Mouse (Mus musculus): Measurements from ENCODE around the gene Trim50. TPM values are rescaled to one million over a fixed set of nuclear protein-coding genes. Genes with fewer than 3 reads are reported as not detected.

Gene Trim50
- not detected in 2 replicates for polyA plus RNA-seq (2015; fragmentation: Nextera tagmentation; extraction: Ambion mirVana)

DNA sequence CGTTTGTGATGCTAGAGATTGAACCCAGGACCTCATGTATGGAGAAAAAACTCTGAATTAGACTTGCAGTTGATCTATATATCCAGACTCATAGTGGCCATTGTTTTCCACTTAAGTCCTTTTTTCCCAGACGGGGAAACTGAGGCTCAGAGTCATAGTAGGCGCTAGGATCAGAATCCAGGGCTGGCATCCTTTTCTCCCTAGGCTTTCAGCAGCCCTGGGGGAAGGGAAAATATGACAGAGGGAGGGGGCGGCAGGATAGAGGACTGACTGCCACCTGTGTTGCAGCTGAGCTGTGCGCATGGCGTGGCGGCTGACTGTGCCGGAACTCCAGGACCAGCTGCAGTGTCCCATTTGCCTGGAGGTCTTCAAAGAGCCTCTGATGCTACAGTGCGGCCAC lies at the start of gene Trim50:
TSS of gene Trim50 (plus strand) at position 301 of the 400 bp plus-strand sequence.
- WGBS (ENCODE audit: insufficient replicate concordance) = 50% methylated on average over 9 of the region's 9 CpGs
- H3K27me3 ChIP-seq = peaks cover 14% of the 10 kb centered on the region
- H3K9me3 ChIP-seq (replicated peaks) = no peaks in the 10 kb centered on the region
- no peak for ATAC-seq (ENCODE audit: insufficient read depth)
- no peaks in the 10 kb centered on the region for H3K36me3 ChIP-seq (replicated peaks)
- H3K9ac ChIP-seq = no peak within 1 kb of the TSS
- no peak within 1 kb of the TSS for H3K4me2 ChIP-seq
- no peaks in the 10 kb centered on the region; the same call in 1 of the 2 replicates for H3K4me1 ChIP-seq (replicated peaks)
- H3K4me3 ChIP-seq (replicated peaks) = no peak within 1 kb of the TSS
- no peak within 1 kb of the TSS for H3K27ac ChIP-seq (replicated peaks)

- Histone ChIP-seq H3K4me1 (replicated peaks) (no peaks in the 10 kb centered on the region), H3K36me3 (replicated peaks) (no peaks in the 10 kb centered on the region), H3K4me2 (no peak overlapping the region), H3K27ac (replicated peaks) (no peak overlapping the region), H3K9me3 (replicated peaks) (no peaks in the 10 kb centered on the region), H3K9ac (no peak overlapping the region), H3K27me3 (peaks cover 7% of the 10 kb centered on the region; the same call in 1 of the 2 replicates), H3K4me3 (replicated peaks) (no peak overlapping the region)
- WGBS (ENCODE audit: insufficient replicate concordance) = 27% methylated on average over 10 of the region's 10 CpGs
- ATAC-seq (ENCODE audit: insufficient read depth) = no peak
Measured at GRCm38 (mm10) chr5:135306321-135306965, 46.7 kb upstream of the Trim50 start.

GRCm38 (mm10) chr5:135316177-135316576 lies 36.9 kb upstream of the Trim50 start:
- WGBS (ENCODE audit: insufficient replicate concordance) = 66% methylated on average over 3 of the region's 3 CpGs
- Histone ChIP-seq H3K36me3 (replicated peaks) (no peaks in the 10 kb centered on the region), H3K9me3 (replicated peaks) (no peaks in the 10 kb centered on the region), H3K4me1 (replicated peaks) (no peaks in the 10 kb centered on the region), H3K27ac (replicated peaks) (no peak overlapping the region), H3K9ac (no peak overlapping the region), H3K27me3 (no peaks in the 10 kb centered on the region), H3K4me3 (replicated peaks) (no peak overlapping the region), H3K4me2 (no peak overlapping the region)
- ATAC-seq (ENCODE audit: insufficient read depth) = no peak

DNA sequence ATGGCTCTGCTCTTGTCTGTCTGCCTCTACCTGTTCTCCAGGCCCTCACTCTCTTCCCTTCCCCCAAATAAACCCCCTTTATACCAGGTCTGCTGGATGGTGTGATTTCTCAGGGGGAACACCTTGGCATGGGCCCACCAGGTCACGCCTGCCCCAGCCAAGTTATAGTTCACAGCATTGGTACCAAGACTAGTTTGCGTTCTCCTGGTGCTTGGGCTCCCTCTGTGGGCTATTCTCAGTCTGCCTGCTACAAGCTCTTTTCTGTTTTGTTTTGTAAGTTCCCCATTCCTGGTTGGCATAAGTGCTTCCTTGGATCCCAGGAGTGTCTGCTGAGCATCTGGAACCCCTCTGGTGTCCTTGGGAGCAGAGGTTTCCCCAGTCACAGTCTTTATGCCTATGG lies 33.2 kb upstream of the Trim50 start:
- ATAC-seq (ENCODE audit: insufficient read depth) = no peak
- Histone ChIP-seq H3K9ac (no peak overlapping the region), H3K27me3 (no peaks in the 10 kb centered on the region), H3K27ac (replicated peaks) (no peak overlapping the region), H3K36me3 (replicated peaks) (no peaks in the 10 kb centered on the region), H3K9me3 (replicated peaks) (no peaks in the 10 kb centered on the region), H3K4me2 (no peak overlapping the region), H3K4me1 (replicated peaks) (no peaks in the 10 kb centered on the region), H3K4me3 (replicated peaks) (no peak overlapping the region)
- WGBS (ENCODE audit: insufficient replicate concordance) = 53% methylated on average over 2 of the region's 2 CpGs

- H3K36me3 ChIP-seq (replicated peaks) = no peaks in the 10 kb centered on the region
- no peak overlapping the region for H3K4me2 ChIP-seq
- no peak for ATAC-seq (ENCODE audit: insufficient read depth)
- 67% methylated on average over 1 of the region's 1 CpGs for WGBS (ENCODE audit: insufficient replicate concordance)
- no peak overlapping the region for H3K4me3 ChIP-seq (replicated peaks)
- H3K9me3 ChIP-seq (replicated peaks) = no peaks in the 10 kb centered on the region
- H3K27ac ChIP-seq (replicated peaks) = no peak overlapping the region
- H3K27me3 ChIP-seq = no peaks in the 10 kb centered on the region
- H3K9ac ChIP-seq = no peak overlapping the region
- H3K4me1 ChIP-seq (replicated peaks) = no peaks in the 10 kb centered on the region
Measured at GRCm38 (mm10) chr5:135322197-135322596, 30.9 kb upstream of the Trim50 start.

- H3K27ac ChIP-seq (replicated peaks) = no peak overlapping the region
- H3K36me3 ChIP-seq (replicated peaks) = no peaks in the 10 kb centered on the region
- no peak overlapping the region for H3K4me2 ChIP-seq
- no peaks in the 10 kb centered on the region for H3K9me3 ChIP-seq (replicated peaks)
- no peaks in the 10 kb centered on the region for H3K4me1 ChIP-seq (replicated peaks)
- H3K27me3 ChIP-seq = no peaks in the 10 kb centered on the region
- H3K9ac ChIP-seq = no peak overlapping the region
- no peak overlapping the region for H3K4me3 ChIP-seq (replicated peaks)
- no peak for ATAC-seq (ENCODE audit: insufficient read depth)
- WGBS (ENCODE audit: insufficient replicate concordance) = 31% methylated on average over 3 of the region's 3 CpGs
Measured at GRCm38 (mm10) chr5:135326121-135326659, 26.9 kb upstream of the Trim50 start.

- 56% methylated on average over 4 of the region's 4 CpGs for WGBS (ENCODE audit: insufficient replicate concordance)
- no peak for ATAC-seq (ENCODE audit: insufficient read depth)
- H3K27me3 ChIP-seq = no peaks in the 10 kb centered on the region
- no peak overlapping the region for H3K4me2 ChIP-seq
- no peak overlapping the region for H3K9ac ChIP-seq
- H3K4me3 ChIP-seq (replicated peaks) = no peak overlapping the region
- no peaks in the 10 kb centered on the region for H3K4me1 ChIP-seq (replicated peaks)
- no peaks in the 10 kb centered on the region for H3K36me3 ChIP-seq (replicated peaks)
- no peaks in the 10 kb centered on the region for H3K9me3 ChIP-seq (replicated peaks)
- no peak overlapping the region for H3K27ac ChIP-seq (replicated peaks)
Measured at GRCm38 (mm10) chr5:135329471-135329870, 23.6 kb upstream of the Trim50 start.

DNA sequence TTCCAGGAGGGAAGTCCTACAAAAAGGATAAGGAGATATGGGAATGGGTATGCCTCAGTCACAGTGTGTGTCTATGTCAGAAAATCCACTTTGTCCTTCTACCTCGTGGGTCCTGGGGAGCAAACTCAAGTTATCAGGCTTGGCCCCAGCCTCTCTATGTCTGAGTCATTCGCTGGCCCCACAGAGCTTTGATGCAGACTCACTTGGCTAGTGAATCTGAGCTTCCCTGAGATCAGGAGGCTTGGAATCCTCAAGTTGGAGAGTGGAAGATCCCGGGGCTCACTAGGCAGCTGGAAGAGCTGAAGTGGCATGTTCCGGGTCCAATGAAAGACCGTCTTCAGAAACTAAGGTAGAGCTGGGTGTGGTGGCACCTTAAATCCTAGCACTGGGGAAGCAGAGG lies 22.9 kb upstream of the Trim50 start:
- Histone ChIP-seq H3K27ac (replicated peaks) (no peak overlapping the region), H3K4me1 (replicated peaks) (no peaks in the 10 kb centered on the region), H3K4me2 (no peak overlapping the region), H3K9ac (no peak overlapping the region), H3K9me3 (replicated peaks) (no peaks in the 10 kb centered on the region), H3K4me3 (replicated peaks) (no peak overlapping the region), H3K27me3 (no peaks in the 10 kb centered on the region), H3K36me3 (replicated peaks) (no peaks in the 10 kb centered on the region)
- 56% methylated on average over 5 of the region's 5 CpGs for WGBS (ENCODE audit: insufficient replicate concordance)
- ATAC-seq (ENCODE audit: insufficient read depth) = no peak

GRCm38 (mm10) chr5:135331161-135331560 lies 21.9 kb upstream of the Trim50 start:
- Histone ChIP-seq H3K27me3 (no peaks in the 10 kb centered on the region), H3K4me2 (no peak overlapping the region), H3K4me1 (replicated peaks) (no peaks in the 10 kb centered on the region), H3K36me3 (replicated peaks) (no peaks in the 10 kb centered on the region), H3K9ac (no peak overlapping the region), H3K4me3 (replicated peaks) (no peak overlapping the region), H3K9me3 (replicated peaks) (no peaks in the 10 kb centered on the region), H3K27ac (replicated peaks) (no peak overlapping the region)
- WGBS (ENCODE audit: insufficient replicate concordance) = 58% methylated on average over 6 of the region's 6 CpGs
- ATAC-seq (ENCODE audit: insufficient read depth) = no peak

DNA sequence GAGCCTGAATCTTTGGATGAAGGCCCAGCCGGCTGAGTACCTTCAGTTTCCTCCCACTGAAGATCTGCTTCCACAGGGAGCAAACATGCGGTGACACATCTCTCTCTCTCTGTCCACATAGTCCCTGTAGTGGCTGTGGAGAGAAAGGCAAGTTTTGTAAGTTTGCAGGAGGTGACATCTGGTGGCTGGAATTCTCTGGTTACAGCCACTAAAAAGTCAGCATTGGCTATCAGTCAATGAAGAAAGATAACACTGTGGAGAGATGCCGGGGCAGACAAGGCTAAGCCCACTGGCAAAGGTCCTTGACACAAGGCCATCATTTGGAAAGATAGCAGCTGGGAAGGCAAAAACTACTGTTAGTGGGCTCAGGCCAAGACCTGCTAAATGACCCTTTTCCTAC lies 15.5 kb upstream of the Trim50 start:
- no peak overlapping the region for H3K4me3 ChIP-seq (replicated peaks)
- no peaks in the 10 kb centered on the region for H3K27me3 ChIP-seq
- H3K9me3 ChIP-seq (replicated peaks) = no peaks in the 10 kb centered on the region
- 38% methylated on average over 3 of the region's 3 CpGs for WGBS (ENCODE audit: insufficient replicate concordance)
- H3K36me3 ChIP-seq (replicated peaks) = no peaks in the 10 kb centered on the region
- no peaks in the 10 kb centered on the region for H3K4me1 ChIP-seq (replicated peaks)
- no peak overlapping the region for H3K4me2 ChIP-seq
- no peak overlapping the region for H3K27ac ChIP-seq (replicated peaks)
- no peak for ATAC-seq (ENCODE audit: insufficient read depth)
- no peak overlapping the region for H3K9ac ChIP-seq

- Histone ChIP-seq H3K9ac (no peak overlapping the region), H3K4me3 (replicated peaks) (no peak overlapping the region), H3K4me2 (no peak overlapping the region), H3K27ac (replicated peaks) (no peak overlapping the region), H3K9me3 (replicated peaks) (no peaks in the 10 kb centered on the region), H3K36me3 (replicated peaks) (no peaks in the 10 kb centered on the region), H3K4me1 (replicated peaks) (no peaks in the 10 kb centered on the region), H3K27me3 (no peaks in the 10 kb centered on the region; the same call in 1 of the 2 replicates)
- 41% methylated on average over 7 of the region's 7 CpGs for WGBS (ENCODE audit: insufficient replicate concordance)
- no peak for ATAC-seq (ENCODE audit: insufficient read depth)
Measured at GRCm38 (mm10) chr5:135345989-135346388, 7.1 kb upstream of the Trim50 start.

DNA sequence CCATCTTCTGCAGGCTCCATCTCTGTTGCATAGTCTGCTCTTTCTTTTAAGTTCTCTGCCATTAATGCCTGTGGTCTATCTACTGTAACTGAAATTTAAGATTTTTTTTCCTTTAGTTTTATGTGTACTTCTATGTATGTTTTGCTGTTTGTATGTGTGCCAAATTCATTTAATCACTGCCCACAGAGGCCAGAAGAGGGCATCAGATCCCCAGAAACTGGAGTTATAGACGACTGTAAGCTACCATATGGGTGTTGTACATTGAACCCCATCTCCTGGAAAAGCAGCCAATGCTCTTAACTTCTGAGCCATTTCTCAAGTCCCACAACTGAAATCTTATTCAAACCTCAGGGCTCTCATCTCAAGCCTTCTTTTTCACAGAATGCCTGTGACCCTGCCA lies 6.7 kb upstream of the Trim50 start:
- Histone ChIP-seq H3K4me2 (no peak overlapping the region), H3K36me3 (replicated peaks) (no peaks in the 10 kb centered on the region), H3K27me3 (no peaks in the 10 kb centered on the region; the same call in 1 of the 2 replicates), H3K9me3 (replicated peaks) (no peaks in the 10 kb centered on the region), H3K4me3 (replicated peaks) (no peak overlapping the region), H3K9ac (no peak overlapping the region), H3K4me1 (replicated peaks) (no peaks in the 10 kb centered on the region), H3K27ac (replicated peaks) (no peak overlapping the region)
- WGBS (ENCODE audit: insufficient replicate concordance) = 13% methylated on average over 1 of the region's 1 CpGs
- no peak for ATAC-seq (ENCODE audit: insufficient read depth)

Data from liver, embryonic 15.5 days (tissue).